Mouse (Mus musculus) liver, adult 2 months (tissue): ENCODE data around the gene Itga10.

Experiments
- CTCF ChIP-seq: fragments of 200-500 bp; IDR thresholded peaks from 2 replicates; pipeline ENCODE4 v1.5.1; 2011; ENCODE audit warnings: low read depth, low read length, control low read depth
- POLR2A ChIP-seq: fragments of 200-500 bp; IDR thresholded peaks from 2 replicates; pipeline ENCODE4 v1.6.1; 2011; ENCODE audit warnings: low read length, control low read depth; ENCODE audit not compliant: insufficient read depth; ENCODE audit errors: extremely low read depth

GRCm38 (mm10) chr3:96596855-96597254, 48.5 kb upstream of the Itga10 start:
- TF ChIP-seq CTCF (no peak), POLR2A (no peak)
